Mouse (Mus musculus) skeletal muscle tissue, postnatal 0 days (tissue): ENCODE measurements around the gene Invs. TPM values are rescaled to one million over a fixed set of nuclear protein-coding genes. Genes with fewer than 3 reads are reported as not detected.

Experiments
- polyA plus RNA-seq: library from polyadenylated mRNA; unstranded; fragments of >200 nt; fragmentation: Nextera tagmentation; extraction: Ambion mirVana; gene quantifications from 2 replicates; pipeline ENCODE4 v1.2.1, GENCODE M21; 2015

Gene Invs
- polyA plus RNA-seq = 2.8 and 3.3 TPM in 2 replicates

GRCm38 (mm10) chr4:48279498-48280134, at the start of gene Invs, which contains the start of gene Erp44:
Invs (plus strand) TSS chr4:48279760.
Erp44 (minus strand) TSS chr4:48279558.

GRCm38 (mm10) chr4:48472792-48473650, 193.5 kb downstream of the Invs start, which contains the start of gene Tex10:
Tex10 (minus strand) TSS chr4:48473459.

Other genes starting within 250 kb of the Invs start
- gene Nr4a3, start 234.6 kb upstream of the Invs start, polyA plus RNA-seq = 0.26 and 0.27 TPM in 2 replicates
- gene Stx17, start 154.8 kb upstream of the Invs start, polyA plus RNA-seq = 21.9 and 26.6 TPM in 2 replicates
- 41.1 and 48.7 TPM in 2 replicates for gene Erp44, start 202 bp upstream of the Invs start, polyA plus RNA-seq
- 15.3 and 16.1 TPM in 2 replicates for gene Tex10, start 193.7 kb downstream of the Invs start, polyA plus RNA-seq